Mouse (Mus musculus) mouse trophoblast stem cell (cell line): Measurements from ENCODE around the gene Ttc41.

ENCODE experiments used
- in situ Hi-C, 2 experiments: fragments of 300-500 bp; cut with MseI, MboI; formaldehyde crosslinking; loops; 2 replicates in 1 of 2; 3 replicates in 1 of 2; pipeline ENCODE4 v1.15.1; 2025

Ttc41 gene

DNA sequence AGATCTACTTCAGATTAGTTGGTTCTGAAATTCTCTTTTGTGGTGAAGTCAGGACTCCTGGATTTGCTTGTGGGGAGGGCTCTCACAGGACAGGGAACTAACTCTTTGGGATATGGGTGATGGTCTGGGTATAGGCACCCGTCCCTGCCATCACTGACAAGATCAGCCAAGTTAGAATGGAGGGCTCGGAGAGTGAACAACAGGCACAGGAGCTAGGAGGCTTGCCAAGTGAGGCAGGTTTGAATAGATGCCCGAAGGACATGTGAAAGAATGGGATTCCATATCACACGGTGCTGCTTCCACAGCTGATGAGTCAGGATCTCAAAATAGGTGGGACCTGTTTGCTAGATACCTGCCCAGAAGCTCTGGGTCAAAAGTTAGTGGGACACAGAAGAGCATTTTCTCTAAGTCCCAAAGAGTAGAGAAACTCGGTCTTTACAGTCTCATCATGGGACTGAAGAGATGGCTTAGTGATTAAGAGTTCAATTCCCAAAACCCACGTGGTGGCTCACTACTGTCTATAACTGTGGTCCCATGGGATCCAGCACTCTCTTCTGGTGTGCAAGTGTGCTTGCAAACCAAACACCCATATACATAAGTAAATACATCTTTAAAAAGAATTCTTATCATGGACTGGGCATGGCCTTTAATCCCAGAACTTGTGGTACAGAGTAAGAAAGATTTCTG lies 50.3 kb downstream of the Ttc41 start:
- in situ Hi-C loops, result no loop called here

DNA sequence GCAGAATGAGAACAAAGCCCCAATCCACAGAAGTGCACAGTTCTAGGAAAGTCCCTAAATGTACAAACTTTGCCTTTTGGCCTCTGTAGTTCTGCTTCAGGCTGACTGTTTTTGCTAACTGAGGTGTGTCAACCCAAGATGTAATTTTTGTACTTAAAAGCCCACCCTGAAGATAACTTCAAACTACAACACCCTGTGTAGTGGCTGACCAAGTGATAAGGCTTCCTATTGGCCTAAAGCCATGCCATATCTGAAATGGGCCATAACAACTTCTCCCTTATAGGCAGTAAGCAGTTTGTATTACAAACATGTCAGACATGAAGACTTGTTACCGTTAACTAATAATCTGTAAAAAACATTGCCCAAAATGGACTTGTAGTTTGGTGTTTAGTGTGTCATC lies 52.1 kb downstream of the Ttc41 start:
- in situ Hi-C loops, result no loop called here

GRCm38 (mm10) chr10:86758211-86758610 lies 52.6 kb downstream of the Ttc41 start:
- in situ Hi-C loops, result no loop called here

DNA sequence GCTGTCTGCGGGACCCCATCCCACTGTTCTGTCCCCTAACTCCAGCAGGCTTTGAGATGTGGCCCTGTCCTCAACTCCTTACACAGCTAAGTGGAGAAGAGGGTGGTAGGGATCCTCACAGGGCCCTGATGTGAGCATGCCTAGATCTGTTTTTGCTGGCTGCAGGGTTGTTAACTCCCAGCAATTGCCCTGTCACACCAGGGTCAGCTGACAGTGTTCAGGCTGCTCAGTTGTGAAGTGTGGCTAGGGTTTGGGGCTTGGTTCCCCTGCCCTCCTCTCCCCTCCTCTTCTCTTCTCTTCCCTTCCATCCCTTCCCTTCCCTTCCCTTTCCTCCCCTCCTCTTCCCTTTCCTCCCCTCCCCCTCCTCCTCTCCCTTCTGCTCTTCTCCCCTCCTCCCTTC lies 55.6 kb downstream of the Ttc41 start:
- in situ Hi-C loops, result no loop called here

DNA sequence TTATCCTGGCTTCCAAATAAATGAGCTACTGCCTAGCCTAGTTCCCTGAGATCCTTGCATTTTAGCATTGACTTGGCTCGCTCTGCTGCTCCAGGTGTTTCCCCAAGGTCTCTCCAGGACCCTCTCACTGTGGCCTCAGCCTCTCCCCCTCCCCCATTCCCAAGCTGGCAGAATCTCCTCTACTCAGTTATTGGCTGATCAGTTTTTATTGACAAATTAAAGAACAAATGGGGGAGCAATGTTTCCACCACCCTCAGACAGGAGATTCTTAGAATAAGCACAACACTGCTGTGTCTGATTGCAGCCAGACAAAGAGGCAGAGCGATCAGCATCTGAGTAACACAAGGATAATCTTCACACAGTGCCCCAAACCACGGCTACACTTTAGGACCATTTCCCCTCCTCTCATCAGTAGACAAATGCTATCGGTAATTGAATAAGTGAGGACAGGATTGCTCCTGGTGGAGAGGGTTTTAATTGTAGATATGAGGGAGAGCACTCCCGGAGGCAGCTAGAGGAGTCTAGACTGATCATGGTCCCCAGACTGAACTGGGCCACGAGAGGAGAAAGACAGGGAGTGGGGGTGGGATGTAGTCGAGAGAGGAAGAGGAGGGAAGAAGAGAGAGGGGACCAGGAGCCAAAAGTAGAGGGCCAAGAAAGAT lies 56.2 kb downstream of the Ttc41 start:
- in situ Hi-C loops, result no loop called here

DNA sequence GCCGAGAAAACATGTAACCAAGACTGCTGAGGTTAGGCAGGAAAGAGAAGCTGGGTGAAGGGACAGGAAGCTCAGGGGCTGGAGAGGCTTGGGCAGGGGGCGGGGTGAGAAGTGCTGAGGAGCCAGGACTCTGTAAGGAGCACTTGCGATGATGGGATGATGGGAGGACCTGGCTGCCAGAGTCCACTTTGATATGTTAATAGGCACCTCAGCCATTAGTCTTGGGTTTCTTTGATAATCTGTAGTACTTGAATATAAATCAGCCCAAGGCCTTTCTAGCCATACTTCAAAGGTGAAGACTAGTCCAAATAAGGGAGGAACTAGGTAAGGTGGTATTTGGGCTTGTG lies 56.7 kb downstream of the Ttc41 start:
- in situ Hi-C loops, result no loop called here

DNA sequence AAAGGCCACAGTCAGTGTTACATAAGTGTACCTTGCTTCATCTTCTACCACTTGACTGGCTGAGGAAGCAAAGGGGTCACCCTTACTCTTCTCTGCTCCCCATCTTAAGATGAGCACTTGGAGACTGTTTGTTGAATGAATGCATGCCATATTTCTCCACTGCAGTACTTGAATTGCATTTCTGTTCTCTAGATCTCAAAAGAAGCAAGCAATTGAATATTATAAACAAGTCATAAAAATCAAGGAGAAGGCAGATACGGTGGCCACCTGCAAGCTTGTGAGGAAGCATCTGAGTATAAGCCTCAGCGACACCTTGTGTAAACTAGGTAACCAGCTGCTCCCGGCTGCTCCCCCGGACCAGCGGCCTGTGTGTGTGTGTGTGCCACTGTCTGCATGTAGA lies 58.1 kb downstream of the Ttc41 start, which contains the start of gene Gm49358:
Gene Gm49358 (plus strand): TSS at position 301 of the 400 bp plus-strand sequence.
- in situ Hi-C loops, result no loop called here

- in situ Hi-C loops, result no loop called here
These were observed 59.8 kb downstream of the Ttc41 start for GRCm38 (mm10) chr10:86765344-86765966.

- in situ Hi-C loops, result no loop called here
These were observed 63.6 kb downstream of the Ttc41 start for GRCm38 (mm10) chr10:86769216-86769615.

- in situ Hi-C loops, result no loop called here
These were observed 64.2 kb downstream of the Ttc41 start for GRCm38 (mm10) chr10:86769797-86770196.

DNA sequence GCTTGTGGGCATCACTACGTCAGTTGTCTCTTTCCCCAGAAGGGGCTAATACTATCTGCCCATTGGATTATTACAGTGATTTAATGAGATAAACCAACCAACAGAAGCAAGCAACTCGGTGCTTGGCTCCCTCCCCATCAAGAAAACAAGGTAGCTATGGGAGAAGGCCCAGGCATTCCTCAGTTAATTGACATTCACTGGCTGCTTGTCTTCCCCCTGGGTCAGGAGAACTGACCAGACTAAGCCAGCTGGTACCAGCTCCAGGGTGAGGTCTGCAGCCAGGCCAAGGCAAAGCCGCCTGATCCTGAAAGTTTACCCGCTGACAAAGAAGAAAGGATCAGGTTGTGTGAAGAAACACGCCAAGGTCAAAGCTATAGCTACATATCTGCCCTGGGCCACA lies 66.1 kb downstream of the Ttc41 start:
- in situ Hi-C loops, result no loop called here

DNA sequence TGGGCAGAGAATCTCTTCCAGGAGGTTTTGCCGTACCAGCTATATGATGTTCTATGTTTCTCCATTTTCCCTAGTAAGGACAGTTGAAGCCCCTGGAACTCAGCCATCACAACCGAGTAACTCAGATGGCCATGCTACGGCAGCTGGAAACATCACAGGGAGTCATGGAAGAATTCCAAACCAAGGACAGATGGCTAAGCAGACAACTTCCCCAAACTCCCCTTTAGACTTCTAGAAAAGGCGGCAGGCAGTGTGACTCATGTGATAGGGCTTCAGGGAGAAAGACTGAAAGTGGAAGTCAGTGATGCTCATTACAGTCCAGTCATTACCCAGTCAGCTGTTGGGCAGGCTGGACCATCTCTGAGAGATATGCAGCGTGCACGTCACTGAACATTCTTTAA lies 66.6 kb downstream of the Ttc41 start:
- in situ Hi-C loops, result no loop called here

DNA sequence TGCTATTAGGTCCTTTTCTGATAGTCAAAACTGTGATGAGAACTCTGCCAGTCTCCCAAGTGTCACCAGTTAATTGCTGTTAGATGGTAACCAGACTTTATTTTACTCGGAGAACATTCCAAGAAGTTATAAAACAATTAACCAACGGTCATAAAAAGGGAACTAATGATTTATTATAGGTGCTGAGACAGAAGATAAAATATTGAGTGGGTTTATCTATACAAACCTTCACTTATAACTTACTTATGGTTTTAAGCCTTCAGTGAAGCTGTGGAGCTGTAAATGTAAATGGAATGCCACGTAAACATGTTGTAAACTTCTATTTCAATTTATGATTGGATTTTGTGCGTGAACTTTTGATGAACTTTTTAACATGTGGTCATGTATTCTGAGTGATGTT lies 67.7 kb downstream of the Ttc41 start:
- in situ Hi-C loops, result no loop called here

DNA sequence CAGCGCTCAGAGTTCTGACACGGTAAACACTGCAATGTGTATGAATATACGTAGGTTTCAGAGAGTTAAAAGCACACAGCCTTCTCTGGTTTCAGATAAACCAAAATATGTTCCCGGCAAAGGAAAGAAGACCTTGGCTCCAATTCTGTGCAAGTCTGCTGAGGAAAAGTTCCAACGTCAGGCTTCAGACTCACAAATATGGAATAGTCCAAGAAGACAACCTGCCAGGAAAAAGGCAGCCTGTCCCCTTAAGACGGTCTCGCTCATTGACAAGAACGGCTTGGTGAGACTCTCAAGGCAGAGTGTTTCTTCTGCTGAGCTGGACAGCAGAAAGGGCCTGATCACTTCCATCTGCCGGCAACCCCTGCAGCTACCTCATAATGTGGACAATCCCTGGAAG lies 70.7 kb downstream of the Ttc41 start:
- in situ Hi-C loops, result no loop called here

DNA sequence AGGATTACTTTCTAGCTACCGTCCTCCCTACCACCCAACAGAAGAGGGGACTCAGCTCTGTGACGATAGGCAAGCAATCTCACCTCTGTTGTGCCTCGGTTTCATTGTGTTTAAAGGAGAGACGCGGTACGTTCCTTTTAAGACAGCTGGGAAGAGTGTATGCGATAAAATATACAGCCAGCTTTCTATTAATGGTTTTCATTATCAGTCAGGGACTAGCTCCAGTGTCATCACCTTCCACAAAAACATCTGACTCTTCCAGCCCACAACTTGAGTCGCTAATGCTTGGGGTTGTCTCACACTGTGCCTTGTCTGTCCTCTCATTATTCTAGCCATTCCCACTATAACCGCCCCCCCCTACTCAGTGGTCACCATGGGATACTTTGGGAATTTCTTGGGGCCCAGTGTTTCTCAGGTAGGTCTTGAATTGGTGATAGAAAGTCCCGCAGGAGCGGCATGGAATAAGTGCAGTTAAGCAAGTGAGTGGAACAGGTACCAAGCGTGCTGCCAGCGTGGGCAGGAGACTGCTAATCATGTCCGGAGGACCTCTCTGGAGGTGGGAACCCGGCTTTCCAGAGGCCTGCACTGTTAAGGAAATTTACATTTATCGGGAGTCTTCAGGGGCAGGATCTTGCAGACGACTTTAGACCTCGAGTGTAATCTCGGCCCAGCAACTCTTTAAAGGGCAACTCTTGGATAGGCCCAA lies 72.2 kb downstream of the Ttc41 start:
- in situ Hi-C loops, result no loop called here

DNA sequence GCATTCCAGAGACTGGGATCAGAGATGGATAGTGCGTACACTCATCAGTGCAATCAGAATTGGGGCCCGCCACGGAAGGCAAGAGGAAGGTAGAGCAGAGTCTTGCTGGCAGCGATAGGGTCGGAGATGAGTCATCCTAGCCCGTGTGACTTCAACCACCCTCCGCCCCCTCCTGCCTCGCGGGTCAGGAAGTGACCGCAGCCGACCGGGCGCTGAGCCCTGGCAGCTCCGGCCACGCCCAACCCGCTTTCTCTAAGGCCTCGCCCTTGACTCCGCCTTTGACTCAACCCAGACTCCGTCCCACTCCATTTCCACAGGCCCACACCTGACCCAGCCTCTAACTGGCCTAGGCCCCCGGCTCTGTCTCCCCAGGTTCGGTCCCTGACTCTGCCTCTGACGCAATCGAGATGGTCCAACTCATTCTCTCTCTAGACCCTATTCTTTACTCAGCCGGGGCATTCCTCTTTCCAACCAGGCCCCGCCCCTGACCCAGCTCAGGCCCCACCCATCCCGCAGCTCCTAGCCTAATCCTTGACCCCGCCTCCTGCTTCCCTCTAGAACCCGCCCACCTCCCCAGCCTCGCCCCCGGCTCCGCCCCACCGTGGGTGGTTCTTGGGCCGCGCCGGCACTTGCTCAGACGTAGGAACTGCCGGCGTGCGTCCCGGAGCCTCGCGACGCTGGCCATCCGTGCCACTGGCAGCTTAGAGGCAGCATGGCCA lies 72.9 kb downstream of the Ttc41 start, which contains the start of gene Nt5dc3:
Gene Nt5dc3 (plus strand): TSS at position 608 of the 719 bp plus-strand sequence.
- in situ Hi-C loops, result no loop called here

DNA sequence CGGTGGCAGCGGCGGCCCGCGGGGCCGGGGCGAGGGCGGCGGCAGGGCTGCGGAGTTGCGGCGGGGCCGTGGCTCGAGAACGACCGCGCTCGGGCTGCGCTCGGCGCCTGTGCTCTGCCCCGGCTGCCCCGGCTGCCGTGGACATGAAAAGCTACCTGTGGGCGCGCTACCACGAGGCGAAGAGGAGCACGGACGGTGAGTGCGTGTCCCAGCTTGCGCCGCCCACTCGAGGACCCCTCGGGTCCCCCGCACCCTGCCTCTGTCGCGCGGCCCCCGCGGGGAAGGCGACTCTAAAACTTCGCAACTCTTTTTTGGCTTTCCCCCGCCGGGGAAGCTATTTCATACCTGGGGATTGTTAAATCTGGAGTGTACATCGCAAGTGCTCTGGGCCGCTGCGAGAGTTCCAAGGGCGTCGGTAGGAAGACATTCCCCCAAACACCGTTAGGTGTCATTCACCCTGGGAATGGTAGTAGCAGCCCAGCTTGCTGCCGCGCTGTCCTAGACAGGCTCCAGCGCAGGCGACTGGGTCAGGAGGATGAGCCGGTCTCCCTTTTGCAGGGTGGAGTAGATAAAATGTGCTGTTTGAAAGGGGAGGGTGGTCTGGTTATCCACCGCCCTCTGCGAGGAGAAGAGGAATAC lies 73.6 kb downstream of the Ttc41 start:
- in situ Hi-C loops, result no loop called here

- in situ Hi-C loops, result no loop called here
These were observed 74.3 kb downstream of the Ttc41 start for GRCm38 (mm10) chr10:86779816-86780500.

GRCm38 (mm10) chr10:86781641-86782040 lies 76.0 kb downstream of the Ttc41 start:
- in situ Hi-C loops, result no loop called here

- in situ Hi-C loops, result no loop called here
These were observed 77.0 kb downstream of the Ttc41 start for GRCm38 (mm10) chr10:86782656-86783055.

DNA sequence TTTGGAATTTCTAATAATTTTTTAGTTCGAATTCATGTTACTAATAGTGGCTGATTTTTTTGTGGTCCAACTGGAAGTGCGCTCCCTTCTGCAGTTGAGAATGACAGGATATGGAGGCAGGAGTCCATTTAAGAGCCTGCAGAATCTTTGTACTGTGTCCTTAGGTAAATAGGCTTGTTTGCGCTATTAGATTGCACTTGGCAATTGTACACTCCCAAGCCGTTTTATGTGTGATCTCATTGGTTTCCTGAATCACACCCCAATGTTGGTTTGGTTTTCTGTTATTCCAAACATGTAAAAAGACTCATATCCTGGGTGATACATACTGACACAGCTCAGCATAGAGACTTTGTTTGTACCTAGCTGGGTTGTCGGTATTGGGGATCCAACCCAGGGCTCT lies 78.0 kb downstream of the Ttc41 start:
- in situ Hi-C loops, result no loop called here
